Mouse (Mus musculus) bone marrow, adult 2 months (tissue): ENCODE measurements around the gene Hist1h3d. TPM values are rescaled to one million over a fixed set of nuclear protein-coding genes. Genes with fewer than 3 reads are reported as not detected.
A peak's percentile ranks its signal among the peaks of the same experiment; 100 is the strongest.

Experiments
- H3K27ac ChIP-seq: fragments of 200-500 bp; 2 replicates; pipeline ENCODE4 v1.5.1; 2012; ENCODE audit warnings: low read depth, mild to moderate bottlenecking, control low read depth, inconsistent platforms, low read length; ENCODE audit not compliant: control insufficient read depth, poor library complexity, insufficient read depth
- H3K4me1 ChIP-seq: fragments of 200-500 bp; 2 replicates; pipeline ENCODE4 v1.6.1; 2011; ENCODE audit warnings: low read length; ENCODE audit not compliant: control insufficient read depth, insufficient read depth
- H3K4me3 ChIP-seq: fragments of 200-500 bp; replicated peaks from 2 replicates; pipeline ENCODE3; 2011; ENCODE audit warnings: mild to moderate bottlenecking, low read depth, low read length, control low read depth; ENCODE audit not compliant: control insufficient read depth
- CTCF ChIP-seq: fragments of 200-500 bp; IDR thresholded peaks from 2 replicates; pipeline ENCODE4 v1.5.1; 2011; ENCODE audit warnings: low read length, control low read depth; ENCODE audit not compliant: control insufficient read depth, insufficient read depth
- POLR2A ChIP-seq: fragments of 200-500 bp; IDR thresholded peaks from 2 replicates; pipeline ENCODE4 v1.6.1; 2011; ENCODE audit warnings: low read depth, mild to moderate bottlenecking, control low read depth, low read length, borderline replicate concordance; ENCODE audit not compliant: control insufficient read depth
- WGBS: fragments of 180-500 bp; shearing (Covaris S2); methylation state at CpG from one replicate; pipeline ENCODE4 v1.1.7; 2018; 5-methylcytosine and 5-hydroxymethylcytosine counted together
- polyA plus RNA-seq: library from polyadenylated mRNA; stranded (reverse); fragments of >200 nt; gene quantifications from 2 replicates; pipeline ENCODE4 v1.2.4, GENCODE M21; 2011; ENCODE audit warnings: low replicate concordance; ENCODE audit not compliant: missing spikeins, insufficient read depth, insufficient read length

Gene Hist1h3d
- polyA plus RNA-seq, 1 experiment: 11.3 TPM

- TF ChIP-seq CTCF (no peak), POLR2A (no peak)
- Histone ChIP-seq H3K27ac (peak overlapping the region; percentile 0; the same call in 1 of the 2 replicates), H3K4me3 (no peak overlapping the region), H3K4me1 (peaks cover 2% of the 10 kb centered on the region; the same call in 1 of the 2 replicates)
- WGBS: 61% methylated on average over 7 of the region's 7 CpGs
These were observed 20.2 kb downstream of the Hist1h3d start for GRCm38 (mm10) chr13:23595622-23596372.

GRCm38 (mm10) chr13:23597957-23598356 is 22.4 kb downstream of the Hist1h3d start:
- Histone ChIP-seq H3K4me3 (no peak overlapping the region), H3K27ac (no peak overlapping the region), H3K4me1 (peaks cover 2% of the 10 kb centered on the region; the same call in 1 of the 2 replicates)
- WGBS: 9% methylated on average over 9 of the region's 9 CpGs
- TF ChIP-seq POLR2A (no peak), CTCF (peak; percentile 66)

- WGBS: 57% methylated on average over 7 of the region's 7 CpGs
- no peak overlapping the region for H3K27ac ChIP-seq
- TF ChIP-seq POLR2A: no peak
- no peak for TF ChIP-seq CTCF
These were observed 27.7 kb downstream of the Hist1h3d start for GRCm38 (mm10) chr13:23603182-23603699.

GRCm38 (mm10) chr13:23604452-23604851 is 28.9 kb downstream of the Hist1h3d start:
- H3K27ac ChIP-seq: no peak overlapping the region
- H3K4me3 ChIP-seq: no peak overlapping the region
- WGBS: 89% methylated on average over 3 of the region's 3 CpGs
- H3K4me1 ChIP-seq: no peaks in the 10 kb centered on the region; the same call in 1 of the 2 replicates
- TF ChIP-seq POLR2A: no peak
- TF ChIP-seq CTCF: no peak

More at GRCm38 (mm10) chr13:23603182-23603699, 27.7 kb downstream of the Hist1h3d start:
- no peaks in the 10 kb centered on the region; the same call in 1 of the 2 replicates for H3K4me1 ChIP-seq
- no peak overlapping the region for H3K4me3 ChIP-seq

GRCm38 (mm10) chr13:23605052-23605451 is 29.5 kb downstream of the Hist1h3d start:
- H3K4me3 ChIP-seq: no peak overlapping the region
- H3K4me1 ChIP-seq: no peaks in the 10 kb centered on the region; the same call in 1 of the 2 replicates
- no peak for TF ChIP-seq CTCF
- TF ChIP-seq POLR2A: no peak
- H3K27ac ChIP-seq: no peak overlapping the region
- 89% methylated on average over 3 of the region's 3 CpGs for WGBS

- WGBS: 38% methylated on average over 4 of the region's 4 CpGs
- TF ChIP-seq POLR2A: no peak
- TF ChIP-seq CTCF: no peak
- Histone ChIP-seq H3K4me1 (no peaks in the 10 kb centered on the region; the same call in 1 of the 2 replicates), H3K27ac (no peak overlapping the region), H3K4me3 (no peak overlapping the region)
These were observed 33.6 kb downstream of the Hist1h3d start for GRCm38 (mm10) chr13:23609209-23609608.

GRCm38 (mm10) chr13:23609844-23610243 is 34.3 kb downstream of the Hist1h3d start:
- Histone ChIP-seq H3K4me1 (no peaks in the 10 kb centered on the region; the same call in 1 of the 2 replicates), H3K27ac (peak overlapping the region; percentile 51; the same call in 1 of the 2 replicates), H3K4me3 (no peak overlapping the region)
- TF ChIP-seq CTCF: no peak
- TF ChIP-seq POLR2A: no peak

- Histone ChIP-seq H3K27ac (no peak overlapping the region), H3K4me3 (no peak overlapping the region), H3K4me1 (no peaks in the 10 kb centered on the region; the same call in 1 of the 2 replicates)
- whole genome bisulfite sequencing: 48% methylated on average over 2 of the region's 2 CpGs
- TF ChIP-seq POLR2A (no peak), CTCF (no peak)
These were observed 34.8 kb downstream of the Hist1h3d start for GRCm38 (mm10) chr13:23610393-23610792.

- H3K4me1 ChIP-seq: no peaks in the 10 kb centered on the region; the same call in 1 of the 2 replicates
- H3K27ac ChIP-seq: no peak overlapping the region
- TF ChIP-seq CTCF: no peak
- TF ChIP-seq POLR2A: no peak
- WGBS: 92% methylated on average over 3 of the region's 3 CpGs
- no peak overlapping the region for H3K4me3 ChIP-seq
These were observed 36.1 kb downstream of the Hist1h3d start for GRCm38 (mm10) chr13:23611638-23612037.
